8 mouse cellular contexts compared by ENCODE assay signal in genomic region chr1:171698983-171699382, GRCm38 (mm10). TPM values are rescaled to one million over a fixed set of nuclear protein-coding genes. Genes with fewer than 3 reads are reported as not detected.
DNase-seq lines count a peak whose midpoint lies in the region; ATAC-seq and TF ChIP-seq lines count a peak whose summit lies in the region.

No protein-coding gene starts in this region.

- peak; percentile 42 for TF ChIP-seq CTCF in heart, postnatal 0 days (IDR thresholded peaks at IDR 0.05; ENCODE audit: low read depth)
- peak; percentile 38 to 98; a peak in 3 of 4 replicates for TF ChIP-seq CTCF in CH12.LX (conservative IDR thresholded peaks at IDR 0.05 in 1 of 2, IDR thresholded peaks at IDR 0.05 in 1 of 2; ENCODE audit: low read depth in 2 of 2, low read length in 2 of 2)

- peaks cover 10% of the 10 kb centered on the region; the same call in 1 of the 2 replicates for H3K79me2 ChIP-seq in CH12.LX (replicated peaks; ENCODE audit: control insufficient read depth, extremely low read depth, insufficient read depth, poor library complexity, severe bottlenecking)

- TF ChIP-seq EP300 in heart, postnatal 0 days (IDR thresholded peaks at IDR 0.05; ENCODE audit: low read depth), result no peak
- no peak for TF ChIP-seq EP300 in CH12.LX (IDR thresholded peaks at IDR 0.05; ENCODE audit: low read length)

- no peak overlapping the region for H3K27ac ChIP-seq in heart, postnatal 0 days (ENCODE audit: low read depth)
- H3K27ac ChIP-seq in CH12.LX (ENCODE audit: insufficient read depth, low read depth), result no peak overlapping the region

- no peak overlapping the region for H3K9ac ChIP-seq in heart, postnatal 0 days (replicated peaks; ENCODE audit: low read depth, low read length)
- H3K9ac ChIP-seq in CH12.LX (ENCODE audit: insufficient read depth, low read depth), result no peak overlapping the region

- no peak for ATAC-seq in heart, postnatal 0 days (ENCODE audit: insufficient read depth, low read depth)

- WGBS in heart, postnatal 0 days, result 10% methylated on average over 6 of the region's 6 CpGs

- dilution Hi-C loops in CH12.LX (cut with MboI; ENCODE audit: extremely low pct_ligation_motif_present, extremely low pct_unique_long_range_greater_than_20kb, low sequenced_read_pairs), result no loop called here

- peak; percentile 19 for DNase-seq in heart, postnatal 0 days (ENCODE audit: low spot score)
- DNase-seq in heart, postnatal 25 days (ENCODE audit: low spot score), result no peak
- DNase-seq in CH12.LX (ENCODE audit: extremely low read depth), result peak; percentile 90
- peak; percentile 44 for DNase-seq in c-Kit-positive CD71-positive TER-119-positive erythroid progenitor cells, embryonic 14.5 days (ENCODE audit: low spot score)
- peak; percentile 24 to 27 for DNase-seq in left cerebral cortex, postnatal 14 days (ENCODE audit: low spot score in 2 of 2)
- DNase-seq in retina, postnatal 1 day, result peak; percentile 53
- DNase-seq in gastrocnemius, postnatal 10 days, result no peak
- no peak for DNase-seq in kidney, postnatal 25 days

- H3K27me3 ChIP-seq in heart, postnatal 0 days (ENCODE audit: control insufficient read depth, insufficient read depth, low read length), result no peaks in the 10 kb centered on the region
- no peaks in the 10 kb centered on the region for H3K27me3 ChIP-seq in CH12.LX (replicated peaks)

- H3K4me2 ChIP-seq in heart, postnatal 0 days (ENCODE audit: low read depth, low read length), result no peak overlapping the region
- no peak overlapping the region for H3K4me2 ChIP-seq in CH12.LX (ENCODE audit: insufficient read depth, low read depth, poor library complexity, severe bottlenecking)

- H3K4me1 ChIP-seq in heart, postnatal 0 days (ENCODE audit: control insufficient read depth, insufficient read depth), result no peaks in the 10 kb centered on the region
- H3K4me1 ChIP-seq in CH12.LX (ENCODE audit: control insufficient read depth in 1 of 2, insufficient read depth in 2 of 2), result peaks cover 0 to 20% of the 10 kb centered on the region in 2 experiments; a peak in 1 of 4 replicates

- intact Hi-C loops in heart, postnatal 25 days (cut with DNase I), result no loop called here
- intact Hi-C loops in left cerebral cortex, postnatal 14 days (cut with DNase I), result no loop called here

- H3K36me3 ChIP-seq in heart, postnatal 0 days (replicated peaks; ENCODE audit: control insufficient read depth, insufficient read depth, low read length), result no peaks in the 10 kb centered on the region
- H3K36me3 ChIP-seq in CH12.LX (replicated peaks in 1 of 2; ENCODE audit: control insufficient read depth in 1 of 2, insufficient read depth in 1 of 2, low read length in 1 of 2), result peaks cover 41 to 83% of the 10 kb centered on the region in 2 experiments

- TF ChIP-seq POLR2A in CH12.LX (IDR thresholded peaks at IDR 0.05; ENCODE audit: low read depth, low read length), result no peak

- no peaks in the 10 kb centered on the region for H3K9me3 ChIP-seq in heart, postnatal 0 days (replicated peaks; ENCODE audit: control insufficient read depth, low read length)
- H3K9me3 ChIP-seq in CH12.LX (replicated peaks; ENCODE audit: low read length), result no peaks in the 10 kb centered on the region

- in situ Hi-C loops in CH12.LX (cut with MboI; ENCODE audit: low pct_ligation_motif_present, low pct_unique_long_range_greater_than_20kb, low sequenced_read_pairs), result no loop called here

- no peak overlapping the region for H3K4me3 ChIP-seq in heart, postnatal 0 days (ENCODE audit: low read depth, low read length)
- no peak overlapping the region for H3K4me3 ChIP-seq in CH12.LX (replicated peaks in 1 of 3; ENCODE audit: low read depth in 2 of 3, low read length in 2 of 3, poor library complexity in 1 of 3)

- peak; percentile 90 for TF ChIP-seq RAD21 in CH12.LX (IDR thresholded peaks at IDR 0.05; ENCODE audit: low read depth, low read length)

TF ChIP-seq in CH12.LX, 34 proteins besides CTCF, POLR2A, EP300 and RAD21:
- TF ChIP-seq TBP (conservative IDR thresholded peaks at IDR 0.05; ENCODE audit: low read depth, low read length) (no peak), ZC3H11A (IDR thresholded peaks at IDR 0.05; ENCODE audit: low read depth, low read length) (peak; percentile 52), SMC3 (IDR thresholded peaks at IDR 0.05; ENCODE audit: low read depth, low read length) (peak; percentile 94), POLR2AphosphoS2 (IDR thresholded peaks at IDR 0.05; ENCODE audit: low read depth, low read length) (no peak), ZNF384 (IDR thresholded peaks at IDR 0.05; ENCODE audit: low read depth, low read length) (peak; percentile 73), PAX5 (IDR thresholded peaks at IDR 0.05; ENCODE audit: low read length) (no peak), E2F4 (IDR thresholded peaks at IDR 0.05; ENCODE audit: insufficient replicate concordance, low read depth, low read length) (no peak), HCFC1 (IDR thresholded peaks at IDR 0.05; ENCODE audit: low read depth, low read length) (no peak), TCF12 (IDR thresholded peaks at IDR 0.05; ENCODE audit: low read depth, low read length) (no peak)

RNA-seq across cellular contexts. Expression of gene Cd48, which starts 17.2 kb away (rescaled TPM):
- 2.0 TPM in 1 of 2 replicates, not detected in the other for total RNA-seq in heart, postnatal 0 days (2014; rRNA removed; ENCODE audit: low replicate concordance)
- polyA plus RNA-seq in heart, postnatal 0 days (2015; fragmentation: Nextera tagmentation; extraction: Ambion mirVana), result 2.1 and 2.6 TPM in 2 replicates
- 1 to 10 TPM; 2.0 to 3.0 TPM for total RNA-seq in heart, postnatal 25 days (2021)
- total RNA-seq in CH12.LX (2012; rRNA removed) (65.0 and 96.4 TPM in 2 replicates), CH12.LX (2014; rRNA removed) (218 and 231 TPM in 2 replicates)
- 80.3 and 87.6 TPM in 2 replicates for polyA plus RNA-seq in CH12.LX (2012; ENCODE audit: insufficient read length, low read depth)
- total RNA-seq in left cerebral cortex, postnatal 14 days (2021), result under 1 TPM; 0.38 to 0.40 TPM
- 1 to 10 TPM; 1.1 to 1.7 TPM for total RNA-seq in gastrocnemius, postnatal 10 days (2021)

RNA-seq across cellular contexts. Expression of gene Slamf7, which starts 46.1 kb away (rescaled TPM):
- not detected in 2 replicates for total RNA-seq in heart, postnatal 0 days (2014; rRNA removed; ENCODE audit: low replicate concordance)
- polyA plus RNA-seq in heart, postnatal 0 days (2015; fragmentation: Nextera tagmentation; extraction: Ambion mirVana), result 0.12 and 0.14 TPM in 2 replicates
- under 1 TPM; 0.18 to 0.22 TPM for total RNA-seq in heart, postnatal 25 days (2021)
- total RNA-seq in CH12.LX (2012; rRNA removed) (6.8 and 10.5 TPM in 2 replicates), CH12.LX (2014; rRNA removed) (15.4 and 15.8 TPM in 2 replicates)
- 9.5 and 10.6 TPM in 2 replicates for polyA plus RNA-seq in CH12.LX (2012; ENCODE audit: insufficient read length, low read depth)
- total RNA-seq in left cerebral cortex, postnatal 14 days (2021), result under 1 TPM in 1 of 2 experiments, not detected in 1; 0.11 TPM
- under 1 TPM; 0.09 to 0.25 TPM for total RNA-seq in gastrocnemius, postnatal 10 days (2021)

Comparison
In these comparisons a context has a peak if more than half of its experiments do, and no peak if none do; other contexts are left out.
1. DNase-seq: peak in heart, postnatal 0 days (single experiment), CH12.LX (single experiment), c-Kit-positive CD71-positive TER-119-positive erythroid progenitor cells, embryonic 14.5 days (single experiment), left cerebral cortex, postnatal 14 days (2 of 2) and retina, postnatal 1 day (single experiment); none in heart, postnatal 25 days (single experiment), gastrocnemius, postnatal 10 days (single experiment) and kidney, postnatal 25 days (0 of 2).
2. RNA of gene Cd48, which starts 17.2 kb away (total RNA-seq): 65.0 to 231 TPM in CH12.LX; 2.0 to 3.0 TPM in heart, postnatal 25 days, 1.1 to 1.7 TPM in gastrocnemius, postnatal 10 days, 0.38 to 0.40 TPM in left cerebral cortex, postnatal 14 days and 2.0 TPM in heart, postnatal 0 days; every median in the first group is over 10 times any median in the second.